Mouse (Mus musculus): Measurements from ENCODE around the gene Ecsit. TPM values are rescaled to one million over a fixed set of nuclear protein-coding genes. Genes with fewer than 3 reads are reported as not detected.
A peak's percentile ranks its signal among the peaks of the same experiment; 100 is the strongest.
"Not testable (repeated sequence)": the region's sequence is repeated elsewhere in the genome, so short reads cannot be mapped to it uniquely, and the experiment has no call there.

Ecsit gene
- total and polyA plus RNA-seq, 3 experiments: 50.9 to 70.8 (median 65.2) TPM

DNA sequence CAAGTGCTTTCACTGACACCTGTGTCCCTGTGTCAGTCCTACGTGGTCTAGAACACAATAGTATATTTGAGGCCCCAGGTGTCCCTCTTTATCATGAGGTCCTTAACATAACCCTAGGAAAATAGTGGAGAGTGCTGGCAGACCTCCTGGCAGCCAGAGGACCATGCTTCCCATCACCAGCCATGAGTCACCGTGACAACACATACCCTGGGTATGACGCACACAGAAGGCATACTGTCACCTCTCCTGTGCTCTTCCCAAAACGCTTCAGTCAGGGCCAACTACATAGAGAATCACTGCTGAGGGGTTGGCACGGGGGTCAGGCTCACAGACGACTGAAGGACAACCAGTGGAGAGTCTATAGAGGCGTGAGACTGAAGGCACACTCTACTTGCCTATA lies 4.7 kb upstream of the Ecsit start:
- DNase-seq: peak; percentile 84

DNA sequence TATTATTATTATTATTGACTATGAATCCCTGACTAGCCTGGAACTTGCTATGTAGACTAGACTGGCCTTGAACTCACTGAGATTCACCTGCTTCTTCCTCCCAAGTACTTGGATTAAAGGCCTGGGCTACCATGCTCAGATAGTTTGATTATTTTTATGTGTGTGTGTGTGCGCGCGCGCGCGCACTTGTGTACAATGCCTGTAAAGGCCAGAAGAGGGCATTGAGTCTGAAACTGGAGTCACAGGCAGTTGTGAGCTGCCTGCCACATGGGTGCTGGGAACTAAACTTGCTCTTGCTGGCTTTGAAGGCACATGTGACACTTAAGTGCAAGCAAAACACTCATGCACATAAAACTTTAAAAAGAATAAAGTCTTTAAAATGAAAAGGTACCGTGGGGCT lies 4.0 kb upstream of the Ecsit start:
- DNase-seq: no peak

- no peak for DNase-seq
Observed at GRCm38 (mm10) chr9:22087034-22087618, 1.9 kb upstream of the Ecsit start.

- no peak for DNase-seq
Observed at GRCm38 (mm10) chr9:22086012-22086411, 774 bp upstream of the Ecsit start.

GRCm38 (mm10) chr9:22084667-22085021 lies 594 bp downstream of the Ecsit start:
- no peak for DNase-seq

DNA sequence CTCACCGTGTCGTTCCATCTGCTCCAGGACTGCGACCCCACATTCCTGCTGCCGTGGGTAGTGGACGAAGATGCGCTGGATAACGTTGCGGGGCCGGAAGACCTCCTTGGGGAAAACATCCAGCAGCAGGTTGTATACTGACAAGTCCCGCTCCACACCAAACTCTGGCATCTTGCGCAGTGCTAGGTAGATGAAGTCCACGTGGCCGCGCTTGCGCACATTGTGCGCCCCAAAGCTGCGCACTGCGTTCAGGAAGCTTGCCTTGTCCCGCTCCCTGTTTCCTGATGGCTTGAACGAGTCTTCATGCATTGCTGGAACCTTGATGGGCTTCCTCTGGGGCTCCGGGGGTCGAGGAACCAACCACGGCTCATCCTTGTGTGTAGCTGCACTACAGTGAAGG lies 9.0 kb downstream of the Ecsit start:
- no peak for DNase-seq

- not testable (repeated sequence) for DNase-seq
Observed at GRCm38 (mm10) chr9:22075778-22076177, 9.5 kb downstream of the Ecsit start.

GRCm38 (mm10) chr9:22072276-22072675 lies 13.0 kb downstream of the Ecsit start:
- no peak for DNase-seq

DNA sequence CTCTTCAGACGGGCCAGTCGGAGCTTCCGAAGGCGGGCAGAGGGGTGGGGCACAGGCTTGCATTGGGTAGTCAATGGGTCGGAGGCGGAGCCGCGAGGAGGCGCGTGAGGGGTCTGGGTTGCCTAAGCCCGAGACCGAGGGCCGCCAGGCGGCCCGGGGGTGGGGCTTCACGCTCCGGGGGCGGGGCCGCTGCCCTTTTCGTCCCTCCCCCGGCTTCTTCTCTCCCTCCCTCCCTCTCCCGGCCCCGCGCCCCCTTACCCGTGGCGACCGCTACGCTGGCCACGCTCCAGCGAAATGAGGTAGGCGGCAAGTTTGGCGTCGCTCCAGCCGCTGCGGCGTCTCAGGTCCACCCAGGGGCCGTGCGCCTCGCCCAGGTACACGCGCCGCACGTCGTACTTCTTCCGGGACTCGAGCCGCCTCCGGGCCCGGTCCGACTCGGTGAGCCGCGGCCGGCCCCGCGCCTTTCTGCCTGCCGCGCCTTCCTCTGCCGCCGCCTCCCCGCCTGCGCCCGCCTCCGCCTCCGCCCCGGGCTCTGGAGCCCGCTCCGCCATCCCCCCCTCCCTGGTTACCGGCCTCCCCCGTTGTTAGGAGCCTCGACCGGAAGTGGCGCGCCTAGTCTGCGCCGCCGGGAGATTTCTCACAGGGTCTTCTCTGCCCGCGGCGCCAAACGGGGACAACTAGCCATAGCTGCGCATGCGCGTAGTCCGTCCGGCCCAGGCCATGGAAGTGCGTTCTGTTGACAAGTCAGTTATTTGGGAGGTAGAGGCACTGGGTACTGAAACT lies 14.3 kb downstream of the Ecsit start, which contains the start of the genes Gm49318 and Zfp653:
Gene Gm49318 (minus strand): TSS at position 469 of the 783 bp plus-strand sequence.
Gene Zfp653 (minus strand): TSS at position 586 of the 783 bp plus-strand sequence.
- DNase-seq: peak; percentile 98

GRCm38 (mm10) chr9:22069881-22070553 lies 15.2 kb downstream of the Ecsit start:
- DNase-seq: no peak

GRCm38 (mm10) chr9:22067195-22067594 lies 18.0 kb downstream of the Ecsit start:
- DNase-seq: no peak

DNA sequence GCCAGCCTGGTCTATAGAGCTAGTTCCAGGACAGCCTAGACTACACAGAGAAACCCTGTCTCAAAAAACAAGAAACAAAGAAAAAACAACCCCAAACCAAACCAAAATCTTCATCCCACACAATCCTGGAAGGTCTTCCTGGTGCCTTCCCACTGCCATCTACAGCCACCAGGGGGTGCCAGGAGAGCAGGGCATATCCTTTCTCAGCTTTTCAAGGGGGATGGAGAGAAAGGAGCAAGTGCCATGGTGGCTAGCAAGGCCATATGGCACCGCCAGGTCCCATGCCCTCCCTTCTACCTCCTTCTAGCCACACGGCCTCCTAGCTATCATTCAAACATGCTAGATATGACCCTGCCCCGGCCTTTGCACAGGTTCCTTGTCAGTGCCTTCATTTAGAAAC lies 18.8 kb downstream of the Ecsit start:
- DNase-seq: peak; percentile 68

- DNase-seq: no peak
Observed at GRCm38 (mm10) chr9:22065642-22066041, 19.6 kb downstream of the Ecsit start.

- DNase-seq: no peak
Observed at GRCm38 (mm10) chr9:22064341-22064740, 20.9 kb downstream of the Ecsit start.

- DNase-seq: no peak
Observed at GRCm38 (mm10) chr9:22061339-22061738, 23.9 kb downstream of the Ecsit start.

GRCm38 (mm10) chr9:22058011-22058424 lies 27.2 kb downstream of the Ecsit start:
- peak; percentile 38 for DNase-seq

- DNase-seq: no peak
Observed at GRCm38 (mm10) chr9:22057031-22057517, 28.2 kb downstream of the Ecsit start.

DNA sequence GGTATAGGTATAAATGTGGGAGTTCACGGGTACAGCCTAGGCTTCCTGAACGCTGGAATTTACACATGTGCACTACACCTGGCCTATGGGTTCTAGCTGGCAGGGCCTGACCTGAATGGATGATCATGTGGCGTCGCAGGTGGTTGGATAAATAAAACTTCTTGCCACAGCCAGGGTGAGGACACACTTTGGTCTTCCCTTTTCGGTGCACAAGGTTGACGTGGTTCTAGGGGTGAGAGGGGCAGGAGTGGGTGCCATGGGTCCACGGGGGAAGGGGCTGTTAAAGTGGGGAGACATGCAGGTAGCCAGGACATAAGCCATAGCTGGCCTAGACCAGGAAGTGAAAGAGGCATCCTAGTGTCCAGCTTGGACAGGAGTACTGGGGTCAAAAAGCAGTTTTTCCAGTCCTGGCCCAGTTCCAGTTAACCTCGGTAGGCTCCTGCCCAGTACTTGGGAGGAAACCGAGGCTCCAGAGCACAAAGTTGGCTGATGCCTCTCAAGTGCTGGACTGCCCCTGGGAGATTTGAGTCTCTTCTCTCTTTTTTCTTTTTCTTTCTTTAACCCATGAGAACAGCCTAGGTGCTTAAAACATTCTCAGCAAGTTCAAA lies 28.8 kb downstream of the Ecsit start:
- no peak for DNase-seq

DNA sequence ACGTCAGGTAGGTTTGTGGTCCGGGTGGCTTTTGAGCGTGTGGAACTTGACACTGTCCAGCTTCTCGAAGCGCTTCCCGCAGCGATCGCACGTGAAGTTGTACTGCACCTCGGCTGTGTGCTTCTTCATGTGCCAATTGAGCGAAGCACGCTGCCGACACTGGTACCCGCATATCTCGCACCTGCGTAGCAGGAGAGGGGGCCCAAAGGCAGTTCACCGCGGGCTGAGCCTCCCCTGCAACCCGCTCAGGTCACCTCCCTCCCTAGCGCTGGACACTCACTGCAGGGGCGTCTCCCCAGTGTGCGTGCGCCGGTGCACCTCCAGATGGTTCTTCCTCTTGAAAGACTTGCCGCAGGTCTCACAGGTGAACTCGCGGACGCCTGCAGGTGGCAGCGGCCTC lies 29.5 kb downstream of the Ecsit start:
- no peak for DNase-seq

GRCm38 (mm10) chr9:22054411-22055076 lies 30.7 kb downstream of the Ecsit start:
- DNase-seq: peak; percentile 86

GRCm38 (mm10) chr9:22053657-22054056 lies 31.6 kb downstream of the Ecsit start:
- no peak for DNase-seq

- DNase-seq: no peak
Observed at GRCm38 (mm10) chr9:22051958-22052254, 33.3 kb downstream of the Ecsit start, which contains the start of gene Elavl3. Gene Elavl3, minus strand, starts transcription at chr9:22052023.
